Comparison of ENCODE assay signal across 8 mouse cellular contexts in the genomic region with DNA sequence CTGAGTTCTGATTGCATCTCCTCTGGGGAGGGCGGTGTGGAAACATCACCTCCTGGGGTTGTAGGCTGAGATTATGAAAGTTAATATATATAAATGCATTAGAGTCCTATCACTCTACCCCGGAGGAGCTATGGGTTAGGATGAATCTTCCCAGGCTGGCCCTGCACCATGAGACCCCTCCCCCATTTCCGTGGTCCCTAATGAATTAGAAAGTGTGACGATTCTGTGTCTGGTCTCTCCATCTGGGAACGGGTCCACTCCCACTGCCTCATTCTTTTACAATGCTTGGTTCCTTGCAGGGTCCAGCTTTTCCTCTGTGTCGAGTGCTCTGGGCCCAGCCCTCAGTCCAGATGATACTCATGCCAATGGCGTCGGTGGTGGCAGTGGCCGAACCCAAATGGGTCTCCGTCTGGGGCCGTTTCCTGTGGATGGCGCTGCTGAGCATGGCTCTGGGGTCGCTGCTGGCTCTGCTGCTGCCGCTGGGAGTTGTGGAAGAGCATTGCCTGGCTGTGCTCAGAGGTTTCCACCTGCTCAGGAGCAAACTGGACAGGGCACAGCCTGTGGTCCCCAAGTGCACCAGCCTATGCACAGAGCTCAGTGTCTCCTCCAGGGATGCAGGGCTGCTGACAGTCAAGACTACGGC. TPM values are rescaled to one million over a fixed set of nuclear protein-coding genes. Genes with fewer than 3 reads are reported as not detected.
DNase-seq lines count a peak whose midpoint lies in the region; ATAC-seq lines count a peak whose summit lies in the region.

No protein-coding gene starts in this region.

- WGBS in neural tube, embryonic 11.5 days: 45% methylated on average over 15 of the region's 15 CpGs
- 41% methylated on average over 15 of the region's 15 CpGs for WGBS in intestine, embryonic 14.5 days
- WGBS in neural tube, embryonic 14.5 days: 48% methylated on average over 15 of the region's 15 CpGs

- H3K27ac ChIP-seq in neural tube, embryonic 11.5 days (ENCODE audit: low read depth, low read length): no peak overlapping the region
- H3K27ac ChIP-seq in intestine, embryonic 14.5 days (ENCODE audit: low read depth): 0 out of 2 replicates have a peak overlapping the region, but pooled peaks have one; percentile 96
- peak overlapping the region; percentile 95 for H3K27ac ChIP-seq in neural tube, embryonic 14.5 days (ENCODE audit: low read depth, low read length)

- H3K9ac ChIP-seq in neural tube, embryonic 11.5 days (ENCODE audit: low read length): peak overlapping the region; percentile 78
- H3K9ac ChIP-seq in intestine, embryonic 14.5 days (ENCODE audit: low read length): peak overlapping the region; percentile 83
- peak overlapping the region; percentile 58 for H3K9ac ChIP-seq in neural tube, embryonic 14.5 days (replicated peaks; ENCODE audit: low read depth, low read length)

- ATAC-seq in neural tube, embryonic 11.5 days (ENCODE audit: insufficient read depth, low FRiP score, low TSS enrichment): no peak
- no peak for ATAC-seq in intestine, embryonic 14.5 days (replicated peaks; ENCODE audit: low FRiP score, low TSS enrichment, low read depth)
- ATAC-seq in neural tube, embryonic 14.5 days (ENCODE audit: low read depth): no peak

- H3K4me1 ChIP-seq in neural tube, embryonic 11.5 days (ENCODE audit: control insufficient read depth, insufficient read depth, low read length): peaks cover 12% of the 10 kb centered on the region; the same call in 1 of the 2 replicates
- peaks cover 9% of the 10 kb centered on the region; the same call in 1 of the 2 replicates for H3K4me1 ChIP-seq in intestine, embryonic 14.5 days (replicated peaks; ENCODE audit: control insufficient read depth, insufficient read depth, low read length)
- peaks cover 9% of the 10 kb centered on the region for H3K4me1 ChIP-seq in neural tube, embryonic 14.5 days (ENCODE audit: control insufficient read depth, insufficient read depth, low read length)

- peak overlapping the region; percentile 78 for H3K4me2 ChIP-seq in neural tube, embryonic 11.5 days (ENCODE audit: low read depth)
- H3K4me2 ChIP-seq in intestine, embryonic 14.5 days (ENCODE audit: low read length): peak overlapping the region; percentile 89
- peak overlapping the region; percentile 58 for H3K4me2 ChIP-seq in neural tube, embryonic 14.5 days (ENCODE audit: low read depth, low read length)

- peak; percentile 48 for DNase-seq in adrenal gland, postnatal 14 days
- no peak for DNase-seq in adrenal gland, adult 2 months
- no peak for DNase-seq in neural tube, embryonic 11.5 days (ENCODE audit: low spot score)
- no peak for DNase-seq in neural tube, embryonic 10.5 days (ENCODE audit: extremely low spot score, low spot score)
- DNase-seq in intestine, embryonic 14.5 days (ENCODE audit: low spot score): no peak
- no peak for DNase-seq in gastrocnemius, adult 8-10 months (ENCODE audit: low spot score in 2 of 2)
- no peak for DNase-seq in gastrocnemius, postnatal 36 days

- H3K9me3 ChIP-seq in neural tube, embryonic 11.5 days (ENCODE audit: control insufficient read depth, low read length): no peaks in the 10 kb centered on the region
- H3K9me3 ChIP-seq in intestine, embryonic 14.5 days (ENCODE audit: control insufficient read depth, low read length): no peaks in the 10 kb centered on the region
- H3K9me3 ChIP-seq in neural tube, embryonic 14.5 days (ENCODE audit: control insufficient read depth, low read length): no peaks in the 10 kb centered on the region

- H3K36me3 ChIP-seq in neural tube, embryonic 11.5 days (ENCODE audit: control insufficient read depth, insufficient read depth, low read length): peaks cover 9% of the 10 kb centered on the region
- peaks cover 40% of the 10 kb centered on the region for H3K36me3 ChIP-seq in intestine, embryonic 14.5 days (ENCODE audit: control insufficient read depth, insufficient read depth, low read length)
- peaks cover 32% of the 10 kb centered on the region for H3K36me3 ChIP-seq in neural tube, embryonic 14.5 days (ENCODE audit: control insufficient read depth, insufficient read depth, low read length)

- H3K27me3 ChIP-seq in neural tube, embryonic 11.5 days (ENCODE audit: control insufficient read depth, insufficient read depth, low read length): no peaks in the 10 kb centered on the region
- H3K27me3 ChIP-seq in intestine, embryonic 14.5 days (replicated peaks; ENCODE audit: control insufficient read depth, insufficient read depth, low read length): no peaks in the 10 kb centered on the region
- H3K27me3 ChIP-seq in neural tube, embryonic 14.5 days (ENCODE audit: control insufficient read depth, insufficient read depth, low read length): no peaks in the 10 kb centered on the region

- H3K4me3 ChIP-seq in neural tube, embryonic 11.5 days (ENCODE audit: low read depth, low read length): peak overlapping the region; percentile 60
- peak overlapping the region; percentile 49 for H3K4me3 ChIP-seq in intestine, embryonic 14.5 days (ENCODE audit: low read depth, low read length)
- peak overlapping the region; percentile 50 for H3K4me3 ChIP-seq in neural tube, embryonic 14.5 days (ENCODE audit: low read depth, low read length)

- intact Hi-C loops in gastrocnemius, postnatal 36 days (cut with DNase I): loop anchor here (2.0 kb wide), 1 partner anchor 34 kb away; no protein-coding TSS in a partner anchor

RNA-seq across cellular contexts. Expression of a gene that starts 1.0 kb away (rescaled TPM):
- total RNA-seq in adrenal gland, postnatal 14 days (2021): 8.2 and 10.4 TPM in 2 replicates
- total RNA-seq in adrenal gland, adult 2 months (2021): 10 to 100 TPM; 10.5 to 19.5 TPM
- 11.8 and 12.3 TPM in 2 replicates for polyA plus RNA-seq in adrenal gland, adult 2 months (2012; rRNA removed)
- polyA plus RNA-seq in neural tube, embryonic 11.5 days (2014; fragmentation: Nextera tagmentation; extraction: Ambion mirVana): 3.7 and 4.7 TPM in 2 replicates
- 3.3 and 3.6 TPM in 2 replicates for polyA plus RNA-seq in intestine, embryonic 14.5 days (2014; fragmentation: Nextera tagmentation; extraction: Ambion mirVana)
- polyA plus RNA-seq in neural tube, embryonic 14.5 days (2014; fragmentation: Nextera tagmentation; extraction: Ambion mirVana): 6.3 and 7.3 TPM in 2 replicates
- total RNA-seq in gastrocnemius, adult 8-10 months (2022): 1 to 10 TPM; 9.6 to 9.8 (median 9.7) TPM
- 1 to 10 TPM; 5.1 to 6.4 TPM for total RNA-seq in gastrocnemius, postnatal 36 days (2021)

RNA-seq across cellular contexts. Expression of a gene that starts 12.1 kb away (rescaled TPM):
- not detected in 2 replicates for total RNA-seq in adrenal gland, postnatal 14 days (2021)
- total RNA-seq in adrenal gland, adult 2 months (2021): not detected
- polyA plus RNA-seq in adrenal gland, adult 2 months (2012; rRNA removed): not detected in 2 replicates
- not detected in 2 replicates for polyA plus RNA-seq in neural tube, embryonic 11.5 days (2014; fragmentation: Nextera tagmentation; extraction: Ambion mirVana)
- polyA plus RNA-seq in intestine, embryonic 14.5 days (2014; fragmentation: Nextera tagmentation; extraction: Ambion mirVana): not detected in 2 replicates
- not detected in 2 replicates for polyA plus RNA-seq in neural tube, embryonic 14.5 days (2014; fragmentation: Nextera tagmentation; extraction: Ambion mirVana)
- total RNA-seq in gastrocnemius, adult 8-10 months (2022): not detected
- total RNA-seq in gastrocnemius, postnatal 36 days (2021): not detected

RNA-seq across cellular contexts. Expression of a gene that starts 35.7 kb away (rescaled TPM):
- total RNA-seq in adrenal gland, postnatal 14 days (2021): 33.8 and 38.4 TPM in 2 replicates
- 10 to 100 TPM; 26.3 to 29.8 TPM for total RNA-seq in adrenal gland, adult 2 months (2021)
- 12.7 and 16.2 TPM in 2 replicates for polyA plus RNA-seq in adrenal gland, adult 2 months (2012; rRNA removed)
- polyA plus RNA-seq in neural tube, embryonic 11.5 days (2014; fragmentation: Nextera tagmentation; extraction: Ambion mirVana): 59.4 and 59.9 TPM in 2 replicates
- polyA plus RNA-seq in intestine, embryonic 14.5 days (2014; fragmentation: Nextera tagmentation; extraction: Ambion mirVana): 44.0 and 46.3 TPM in 2 replicates
- 33.7 and 37.1 TPM in 2 replicates for polyA plus RNA-seq in neural tube, embryonic 14.5 days (2014; fragmentation: Nextera tagmentation; extraction: Ambion mirVana)
- 1 to 10 TPM; 6.3 to 6.9 (median 6.7) TPM for total RNA-seq in gastrocnemius, adult 8-10 months (2022)
- 1 to 10 TPM; 7.3 to 8.0 TPM for total RNA-seq in gastrocnemius, postnatal 36 days (2021)

RNA-seq across cellular contexts. Expression of a gene that starts 35.9 kb away (rescaled TPM):
- total RNA-seq in adrenal gland, postnatal 14 days (2021): 429 and 451 TPM in 2 replicates
- 100 to 1,000 TPM; 657 to 936 TPM for total RNA-seq in adrenal gland, adult 2 months (2021)
- 305 and 399 TPM in 2 replicates for polyA plus RNA-seq in adrenal gland, adult 2 months (2012; rRNA removed)
- 101 and 107 TPM in 2 replicates for polyA plus RNA-seq in neural tube, embryonic 11.5 days (2014; fragmentation: Nextera tagmentation; extraction: Ambion mirVana)
- 108 and 110 TPM in 2 replicates for polyA plus RNA-seq in intestine, embryonic 14.5 days (2014; fragmentation: Nextera tagmentation; extraction: Ambion mirVana)
- 79.5 and 91.3 TPM in 2 replicates for polyA plus RNA-seq in neural tube, embryonic 14.5 days (2014; fragmentation: Nextera tagmentation; extraction: Ambion mirVana)
- total RNA-seq in gastrocnemius, adult 8-10 months (2022): 100 to 1,000 TPM; 156 to 185 (median 175) TPM
- total RNA-seq in gastrocnemius, postnatal 36 days (2021): 100 to 1,000 TPM; 137 to 139 TPM
